Mouse (Mus musculus): ENCODE measurements around the gene Plcg1. TPM values are rescaled to one million over a fixed set of nuclear protein-coding genes. Genes with fewer than 3 reads are reported as not detected.

Plcg1 gene
- polyA plus RNA-seq, 1 experiment from 2014 or later, result 80.6 TPM

DNA sequence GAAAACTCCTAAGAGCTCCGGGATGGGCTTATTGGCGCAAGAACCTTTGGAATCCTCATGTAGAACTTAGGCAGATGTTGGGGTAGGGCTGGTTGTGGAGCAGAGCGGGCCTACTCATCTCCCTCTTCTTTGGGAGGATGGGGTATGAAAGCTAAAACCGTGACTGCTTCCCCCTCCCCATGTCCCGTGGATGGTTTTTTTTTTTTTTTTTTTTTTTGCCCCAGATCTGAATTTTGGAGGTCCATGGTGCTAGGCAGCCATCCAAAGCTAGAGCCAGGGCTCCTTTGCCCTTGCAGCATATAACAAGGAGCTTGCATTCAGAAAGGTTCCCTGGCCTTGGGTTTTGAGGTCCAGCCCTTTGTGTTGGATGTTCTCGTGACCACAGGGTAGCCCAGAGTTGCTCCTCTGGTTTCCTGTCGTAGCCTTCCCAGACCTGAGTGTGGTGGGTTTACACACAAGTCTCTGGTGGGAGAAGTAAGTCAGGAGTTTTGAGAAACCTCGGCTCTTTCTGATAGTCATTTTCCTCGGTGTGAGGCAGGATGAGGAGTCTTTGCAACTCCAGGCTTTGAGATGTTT lies 1.4 kb downstream of the Plcg1 start:
- no peaks in the 10 kb centered on the region for H3K27me3 ChIP-seq (ENCODE audit: control insufficient read depth, insufficient read depth, low read length)
- peak overlapping the region; percentile 91 for H3K4me3 ChIP-seq (ENCODE audit: low read depth, low read length)
- peak overlapping the region; percentile 76 for H3K4me2 ChIP-seq (ENCODE audit: low read depth)
- H3K36me3 ChIP-seq (ENCODE audit: control insufficient read depth, insufficient read depth, low read length), result peaks cover 6% of the 10 kb centered on the region
- peak overlapping the region; percentile 99 for H3K9ac ChIP-seq (ENCODE audit: low read length)
- DNase-seq (ENCODE audit: low spot score) (no peak), ATAC-seq (ENCODE audit: insufficient read depth, low FRiP score, low TSS enrichment) (no peak)
- peaks cover 17% of the 10 kb centered on the region for H3K4me1 ChIP-seq (ENCODE audit: control insufficient read depth, insufficient read depth, low read length)
- no peaks in the 10 kb centered on the region for H3K9me3 ChIP-seq (ENCODE audit: control insufficient read depth, low read length)
- 53% methylated on average over 8 of the region's 9 CpGs for WGBS
- H3K27ac ChIP-seq (ENCODE audit: low read depth, low read length), result no peak overlapping the region

DNA sequence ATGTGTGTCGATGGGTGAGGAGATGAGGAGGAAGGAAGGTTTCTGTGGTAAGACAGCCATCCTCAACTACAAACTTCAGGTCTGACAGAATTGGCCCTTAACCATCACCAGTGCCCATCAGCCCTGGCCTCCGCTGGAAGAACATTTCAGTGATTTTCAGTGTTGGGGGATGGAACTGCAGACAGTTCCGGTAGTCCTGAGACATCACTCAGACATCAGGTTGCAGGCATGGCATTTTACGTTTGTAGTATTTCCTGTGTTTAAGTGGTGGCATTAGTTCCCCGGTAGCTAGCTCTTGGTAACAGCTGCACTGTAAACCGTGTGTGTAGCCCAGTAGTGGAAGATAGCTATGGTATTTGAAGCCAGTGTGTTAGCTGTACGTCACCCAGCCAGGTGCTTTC lies 2.0 kb downstream of the Plcg1 start:
- Histone ChIP-seq H3K27me3 (ENCODE audit: control insufficient read depth, insufficient read depth, low read length) (no peaks in the 10 kb centered on the region), H3K4me2 (ENCODE audit: low read depth) (peak overlapping the region; percentile 76), H3K9ac (ENCODE audit: low read length) (peak overlapping the region; percentile 30), H3K27ac (ENCODE audit: low read depth, low read length) (no peak overlapping the region), H3K36me3 (ENCODE audit: control insufficient read depth, insufficient read depth, low read length) (peaks cover 6% of the 10 kb centered on the region), H3K4me1 (ENCODE audit: control insufficient read depth, insufficient read depth, low read length) (peaks cover 17% of the 10 kb centered on the region), H3K4me3 (ENCODE audit: low read depth, low read length) (peak overlapping the region; percentile 91), H3K9me3 (ENCODE audit: control insufficient read depth, low read length) (no peaks in the 10 kb centered on the region)
- ATAC-seq (ENCODE audit: insufficient read depth, low FRiP score, low TSS enrichment) (no peak), DNase-seq (ENCODE audit: low spot score) (no peak)
- WGBS, result 66% methylated on average over 7 of the region's 7 CpGs

- 93% methylated on average over 3 of the region's 3 CpGs for WGBS
- Histone ChIP-seq H3K36me3 (ENCODE audit: control insufficient read depth, insufficient read depth, low read length) (peaks cover 6% of the 10 kb centered on the region), H3K27ac (ENCODE audit: low read depth, low read length) (no peak overlapping the region), H3K4me3 (ENCODE audit: low read depth, low read length) (no peak overlapping the region), H3K4me2 (ENCODE audit: low read depth) (no peak overlapping the region; the same call in 1 of the 2 replicates), H3K9me3 (ENCODE audit: control insufficient read depth, low read length) (no peaks in the 10 kb centered on the region), H3K27me3 (ENCODE audit: control insufficient read depth, insufficient read depth, low read length) (no peaks in the 10 kb centered on the region), H3K9ac (ENCODE audit: low read length) (no peak overlapping the region), H3K4me1 (ENCODE audit: control insufficient read depth, insufficient read depth, low read length) (peaks cover 20% of the 10 kb centered on the region)
- DNase-seq (ENCODE audit: low spot score) (no peak), ATAC-seq (ENCODE audit: insufficient read depth, low FRiP score, low TSS enrichment) (no peak)
These were observed 3.2 kb downstream of the Plcg1 start for GRCm38 (mm10) chr2:160734331-160734730.

- no peak overlapping the region for H3K9ac ChIP-seq (ENCODE audit: low read length)
- peaks cover 19% of the 10 kb centered on the region for H3K4me1 ChIP-seq (ENCODE audit: control insufficient read depth, insufficient read depth, low read length)
- no peak overlapping the region for H3K4me3 ChIP-seq (ENCODE audit: low read depth, low read length)
- no peak for ATAC-seq (ENCODE audit: insufficient read depth, low FRiP score, low TSS enrichment)
- no peak overlapping the region for H3K4me2 ChIP-seq (ENCODE audit: low read depth)
- no peak overlapping the region for H3K27ac ChIP-seq (ENCODE audit: low read depth, low read length)
- peaks cover 6% of the 10 kb centered on the region for H3K36me3 ChIP-seq (ENCODE audit: control insufficient read depth, insufficient read depth, low read length)
- H3K27me3 ChIP-seq (ENCODE audit: control insufficient read depth, insufficient read depth, low read length), result no peaks in the 10 kb centered on the region
- DNase-seq (ENCODE audit: low spot score), result no peak
- 94% methylated on average over 5 of the region's 5 CpGs for WGBS
- no peaks in the 10 kb centered on the region for H3K9me3 ChIP-seq (ENCODE audit: control insufficient read depth, low read length)
These were observed 4.7 kb downstream of the Plcg1 start for GRCm38 (mm10) chr2:160735706-160736310.

GRCm38 (mm10) chr2:160736466-160736865 lies 5.4 kb downstream of the Plcg1 start:
- H3K27ac ChIP-seq (ENCODE audit: low read depth, low read length), result no peak overlapping the region
- H3K9ac ChIP-seq (ENCODE audit: low read length), result no peak overlapping the region
- peaks cover 6% of the 10 kb centered on the region for H3K36me3 ChIP-seq (ENCODE audit: control insufficient read depth, insufficient read depth, low read length)
- no peak overlapping the region for H3K4me2 ChIP-seq (ENCODE audit: low read depth)
- H3K9me3 ChIP-seq (ENCODE audit: control insufficient read depth, low read length), result no peaks in the 10 kb centered on the region
- ATAC-seq (ENCODE audit: insufficient read depth, low FRiP score, low TSS enrichment) (no peak), DNase-seq (ENCODE audit: low spot score) (no peak)
- no peak overlapping the region for H3K4me3 ChIP-seq (ENCODE audit: low read depth, low read length)
- 91% methylated on average over 3 of the region's 3 CpGs for WGBS
- H3K4me1 ChIP-seq (ENCODE audit: control insufficient read depth, insufficient read depth, low read length), result peaks cover 21% of the 10 kb centered on the region
- H3K27me3 ChIP-seq (ENCODE audit: control insufficient read depth, insufficient read depth, low read length), result no peaks in the 10 kb centered on the region

DNA sequence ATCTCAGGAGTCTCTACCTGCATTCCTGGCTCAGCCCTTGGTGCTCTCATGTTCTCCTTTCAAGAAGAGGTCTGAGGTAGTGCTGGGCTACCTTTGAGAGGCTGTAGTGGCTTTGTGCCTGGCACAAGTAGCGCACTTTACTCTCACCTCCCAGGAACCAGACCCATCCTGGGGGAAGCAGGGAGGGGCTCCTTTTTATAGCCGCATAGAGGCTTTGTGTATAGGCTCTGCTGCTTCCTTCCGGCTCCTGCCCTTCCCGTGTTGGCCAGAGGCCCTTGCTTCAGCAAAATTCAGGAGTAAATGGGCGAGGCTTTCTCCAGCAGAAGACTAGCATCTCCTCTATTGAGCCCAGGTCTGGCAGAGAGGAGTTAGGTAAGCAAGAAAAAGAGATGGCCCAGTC lies 7.3 kb downstream of the Plcg1 start:
- no peak overlapping the region for H3K4me2 ChIP-seq (ENCODE audit: low read depth)
- DNase-seq (ENCODE audit: low spot score) (no peak), ATAC-seq (ENCODE audit: insufficient read depth, low FRiP score, low TSS enrichment) (no peak)
- no peak overlapping the region for H3K9ac ChIP-seq (ENCODE audit: low read length)
- H3K4me3 ChIP-seq (ENCODE audit: low read depth, low read length), result no peak overlapping the region
- peaks cover 16% of the 10 kb centered on the region for H3K4me1 ChIP-seq (ENCODE audit: control insufficient read depth, insufficient read depth, low read length)
- 69% methylated on average over 5 of the region's 5 CpGs for WGBS
- H3K27ac ChIP-seq (ENCODE audit: low read depth, low read length), result no peak overlapping the region
- H3K9me3 ChIP-seq (ENCODE audit: control insufficient read depth, low read length), result no peaks in the 10 kb centered on the region
- H3K27me3 ChIP-seq (ENCODE audit: control insufficient read depth, insufficient read depth, low read length), result no peaks in the 10 kb centered on the region
- H3K36me3 ChIP-seq (ENCODE audit: control insufficient read depth, insufficient read depth, low read length), result peaks cover 6% of the 10 kb centered on the region

DNA sequence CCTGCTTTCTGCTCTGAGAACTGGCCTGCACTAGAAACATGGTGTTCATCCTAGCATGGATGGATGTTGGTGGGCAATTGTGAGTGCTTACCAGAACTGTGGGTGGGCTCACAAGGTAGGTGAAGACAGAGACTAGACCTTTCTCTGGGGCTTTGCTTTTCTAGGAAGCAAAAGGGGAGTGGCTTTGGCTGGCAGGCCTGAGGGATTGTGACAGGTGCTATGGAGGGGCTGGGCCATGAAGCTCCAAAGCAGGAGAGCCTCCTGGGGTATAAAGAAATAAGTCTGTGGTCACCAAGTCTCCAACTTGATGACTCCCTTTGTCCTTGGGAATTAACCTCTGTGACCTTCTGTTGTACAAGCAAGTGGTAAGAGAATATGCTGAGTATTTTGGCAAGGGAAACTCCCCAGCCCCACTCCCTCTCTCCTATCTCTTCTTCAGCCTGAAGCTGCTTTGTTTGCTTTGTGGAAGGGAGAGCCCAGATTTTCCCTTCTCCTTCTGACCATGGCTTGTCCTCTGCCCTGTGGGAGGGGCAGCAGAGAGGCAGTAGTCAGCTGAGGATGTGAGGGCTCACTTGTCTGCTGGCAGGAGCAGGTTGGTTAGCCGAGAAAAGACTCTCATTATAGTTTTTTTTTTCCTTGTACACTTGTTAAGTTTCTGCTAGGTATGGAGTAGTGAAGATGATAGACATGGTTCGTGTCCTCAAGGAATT lies 8.7 kb downstream of the Plcg1 start:
- peaks cover 12% of the 10 kb centered on the region; the same call in 1 of the 2 replicates for H3K4me1 ChIP-seq (ENCODE audit: control insufficient read depth, insufficient read depth, low read length)
- DNase-seq (ENCODE audit: low spot score), result no peak

DNA sequence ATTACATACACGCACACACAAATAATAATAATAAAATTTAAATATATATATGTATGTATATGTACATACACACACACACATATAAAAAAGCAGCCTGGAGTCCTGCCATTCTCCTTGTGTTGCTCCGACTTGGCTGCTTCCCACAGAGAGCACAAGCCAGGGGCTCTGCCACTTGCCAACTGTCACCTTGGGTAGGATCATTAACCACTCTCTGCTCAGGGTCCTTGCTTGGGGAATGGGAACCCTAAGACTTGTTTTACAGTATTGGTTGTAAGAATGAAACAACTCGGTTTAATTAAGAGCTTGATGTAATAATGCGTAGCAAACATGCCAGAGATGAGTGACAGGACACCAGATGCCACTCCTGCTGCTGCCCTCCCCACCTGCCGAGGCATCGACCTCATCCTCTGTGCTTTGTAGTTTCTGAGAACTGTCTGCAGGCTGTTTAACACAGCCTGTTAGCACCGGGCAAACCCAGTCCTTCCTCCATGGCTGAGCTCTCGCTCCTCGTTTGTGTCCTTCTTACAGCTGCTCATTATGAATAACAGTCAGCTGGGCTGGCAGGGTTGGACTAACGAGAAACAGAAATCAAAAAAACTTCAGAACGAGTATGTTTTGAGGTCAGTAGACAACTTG lies 9.5 kb downstream of the Plcg1 start:
- no peak overlapping the region for H3K27ac ChIP-seq (ENCODE audit: low read depth, low read length)
- WGBS, result 83% methylated on average over 11 of the region's 11 CpGs
- no peaks in the 10 kb centered on the region for H3K9me3 ChIP-seq (ENCODE audit: control insufficient read depth, low read length)
- H3K36me3 ChIP-seq (ENCODE audit: control insufficient read depth, insufficient read depth, low read length), result no peaks in the 10 kb centered on the region; the same call in none of the 2 replicates
- DNase-seq (ENCODE audit: low spot score), result no peak
- H3K27me3 ChIP-seq (ENCODE audit: control insufficient read depth, insufficient read depth, low read length), result no peaks in the 10 kb centered on the region
- no peak overlapping the region for H3K4me2 ChIP-seq (ENCODE audit: low read depth)
- no peak overlapping the region for H3K9ac ChIP-seq (ENCODE audit: low read length)
- no peak for ATAC-seq (ENCODE audit: insufficient read depth, low FRiP score, low TSS enrichment)
- peaks cover 12% of the 10 kb centered on the region; the same call in 1 of the 2 replicates for H3K4me1 ChIP-seq (ENCODE audit: control insufficient read depth, insufficient read depth, low read length)
- H3K4me3 ChIP-seq (ENCODE audit: low read depth, low read length), result no peak overlapping the region

More for the DNA sequence above, 8.7 kb downstream of the Plcg1 start:
- peaks cover 2% of the 10 kb centered on the region for H3K36me3 ChIP-seq (ENCODE audit: control insufficient read depth, insufficient read depth, low read length)
- no peak overlapping the region for H3K9ac ChIP-seq (ENCODE audit: low read length)
- H3K27ac ChIP-seq (ENCODE audit: low read depth, low read length), result no peak overlapping the region
- H3K27me3 ChIP-seq (ENCODE audit: control insufficient read depth, insufficient read depth, low read length), result no peaks in the 10 kb centered on the region
- no peak overlapping the region for H3K4me3 ChIP-seq (ENCODE audit: low read depth, low read length)
- ATAC-seq (ENCODE audit: insufficient read depth, low FRiP score, low TSS enrichment), result no peak
- WGBS, result 56% methylated on average over 2 of the region's 2 CpGs
- no peak overlapping the region for H3K4me2 ChIP-seq (ENCODE audit: low read depth)
- no peaks in the 10 kb centered on the region for H3K9me3 ChIP-seq (ENCODE audit: control insufficient read depth, low read length)

All from neural tube, embryonic 11.5 days (tissue).